Mouse (Mus musculus) spleen, adult 2 months (tissue): Measurements from ENCODE around the gene Iqgap2. TPM values are rescaled to one million over a fixed set of nuclear protein-coding genes. Genes with fewer than 3 reads are reported as not detected.

ENCODE experiments used
- DNase-seq, 2 experiments: peaks; one replicate each; pipeline versions ENCODE4 v3.0.0 to v3.0.0-alpha.2; 2012 to 2021; ENCODE audit warnings: low spot score in 2 of 2, low read depth in 1 of 2
- H3K27ac ChIP-seq: fragments of 200-500 bp; 2 replicates; pipeline ENCODE4 v1.5.1; 2012; ENCODE audit warnings: low read length, inconsistent platforms; ENCODE audit not compliant: insufficient read depth
- H3K27me3 ChIP-seq: fragments of 200-500 bp; 2 replicates; pipeline ENCODE4 v1.6.1; 2012; ENCODE audit warnings: mild to moderate bottlenecking, moderate library complexity, low read length, inconsistent platforms; ENCODE audit not compliant: control insufficient read depth, insufficient read depth
- H3K36me3 ChIP-seq: fragments of 200-500 bp; 2 replicates; pipeline ENCODE4 v1.6.1; 2012; ENCODE audit warnings: mild to moderate bottlenecking, low read length, inconsistent platforms; ENCODE audit not compliant: control insufficient read depth, insufficient read depth
- H3K4me1 ChIP-seq: fragments of 200-500 bp; 2 replicates; pipeline ENCODE4 v1.6.1; 2011; ENCODE audit warnings: inconsistent platforms; ENCODE audit not compliant: control insufficient read depth, insufficient read depth, insufficient read length
- H3K4me3 ChIP-seq: fragments of 200-500 bp; 2 replicates; pipeline ENCODE4 v1.5.1; 2011; ENCODE audit warnings: mild to moderate bottlenecking, inconsistent platforms; ENCODE audit not compliant: insufficient read depth, insufficient read length; ENCODE audit errors: extremely low read depth
- CTCF ChIP-seq: fragments of 200-500 bp; IDR thresholded peaks from 2 replicates; pipeline ENCODE4 v1.5.1; 2011; ENCODE audit warnings: mild to moderate bottlenecking, inconsistent platforms; ENCODE audit not compliant: insufficient read depth, insufficient read length, insufficient replicate concordance; ENCODE audit errors: extremely low read depth
- POLR2A ChIP-seq: fragments of 200-500 bp; IDR thresholded peaks from 2 replicates; pipeline ENCODE4 v1.6.1; 2011; ENCODE audit warnings: low read depth, low read length, inconsistent platforms
- WGBS: fragments of 180-500 bp; shearing (Covaris S2); methylation state at CpG from one replicate; pipeline ENCODE4 v1.1.7; 2018; 5-methylcytosine and 5-hydroxymethylcytosine counted together
- polyA plus RNA-seq: library from polyadenylated mRNA; depleted of rRNA; stranded (reverse); fragments of >200 nt; gene quantifications from 2 replicates; pipeline ENCODE4 v1.2.3, GENCODE M21; 2012

The Iqgap2 gene
- polyA plus RNA-seq, 1 experiment, result 2.1 TPM

DNA sequence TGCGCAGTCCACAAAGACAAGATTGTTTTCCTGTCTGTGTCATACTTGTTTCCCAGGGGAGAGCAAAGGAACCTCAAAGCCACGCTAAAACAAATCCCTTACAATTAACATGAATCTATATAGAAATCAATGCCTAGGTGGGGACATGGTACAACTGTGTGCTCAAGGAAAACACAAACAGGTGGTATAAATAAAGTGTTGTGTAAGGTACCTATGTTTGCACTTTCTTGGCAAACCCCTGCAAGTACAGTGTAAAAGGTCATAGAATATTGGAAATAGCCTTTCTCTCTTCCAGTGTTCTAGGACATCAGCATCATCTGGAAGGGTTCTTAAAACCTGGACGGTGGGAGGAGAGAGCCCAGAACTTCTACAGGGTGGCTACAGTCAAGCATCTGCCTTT lies 7.3 kb downstream of the Iqgap2 start:
- no peaks in the 10 kb centered on the region for H3K36me3 ChIP-seq
- 54% methylated on average over 3 of the region's 3 CpGs for WGBS
- DNase-seq, result no peak
- H3K27me3 ChIP-seq, result no peaks in the 10 kb centered on the region
- no peak for TF ChIP-seq CTCF
- no peak for TF ChIP-seq POLR2A
- H3K4me1 ChIP-seq, result 0 out of 2 replicates have a peak, but pooled peaks cover 2% of the 10 kb centered on the region
- H3K27ac ChIP-seq, result no peak overlapping the region
- H3K4me3 ChIP-seq, result no peak overlapping the region

DNA sequence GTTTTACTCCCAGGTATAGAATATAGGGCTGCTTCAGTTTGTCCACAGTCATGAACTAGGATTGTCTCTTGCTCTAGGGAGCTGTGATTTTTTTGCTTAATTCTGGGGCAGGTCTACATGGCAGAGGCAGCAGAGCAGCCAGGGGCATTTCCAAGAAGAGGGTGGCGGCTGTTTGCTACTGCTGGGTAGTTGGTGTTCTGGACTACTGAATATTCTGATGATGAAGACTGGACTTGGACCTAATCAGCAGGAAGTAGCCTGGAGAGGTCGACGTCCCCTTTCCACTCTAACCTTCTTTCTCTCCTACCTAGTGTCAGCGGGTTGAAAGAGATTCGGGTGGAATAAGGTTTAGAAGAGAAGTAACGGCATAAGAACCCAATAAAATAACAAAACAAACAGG lies 9.7 kb downstream of the Iqgap2 start:
- TF ChIP-seq POLR2A (no peak), CTCF (no peak)
- 83% methylated on average over 6 of the region's 6 CpGs for WGBS
- H3K4me3 ChIP-seq, result no peak overlapping the region
- no peaks in the 10 kb centered on the region for H3K27me3 ChIP-seq
- no peaks in the 10 kb centered on the region for H3K36me3 ChIP-seq
- no peak overlapping the region for H3K27ac ChIP-seq
- 0 out of 2 replicates have a peak, but pooled peaks cover 2% of the 10 kb centered on the region for H3K4me1 ChIP-seq
- DNase-seq, result no peak

DNA sequence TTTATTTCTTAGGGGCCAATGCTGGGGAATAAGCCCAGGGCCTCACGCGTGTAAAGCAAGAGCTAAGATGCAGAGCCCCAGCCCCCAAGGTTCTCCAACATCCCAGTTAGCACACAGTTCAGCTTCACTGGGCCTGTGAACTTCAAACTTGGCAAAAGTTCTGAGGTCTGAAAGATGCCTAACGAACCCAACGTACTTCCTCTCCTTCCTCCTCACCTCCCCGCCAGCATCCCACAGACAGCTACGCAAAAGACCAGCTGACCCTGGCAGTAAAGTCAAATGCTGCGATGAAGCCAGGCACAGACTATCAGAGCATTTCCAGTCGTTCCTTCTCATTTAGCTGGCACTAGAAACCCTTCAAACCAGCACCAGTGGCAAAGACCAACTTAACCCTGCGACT lies 10.3 kb downstream of the Iqgap2 start:
- no peak for DNase-seq
- no peak for TF ChIP-seq CTCF
- TF ChIP-seq POLR2A, result no peak
- Histone ChIP-seq H3K4me3 (no peak overlapping the region), H3K4me1 (0 out of 2 replicates have a peak, but pooled peaks cover 2% of the 10 kb centered on the region), H3K36me3 (no peaks in the 10 kb centered on the region), H3K27ac (no peak overlapping the region), H3K27me3 (no peaks in the 10 kb centered on the region)
- 50% methylated on average over 9 of the region's 9 CpGs for WGBS

DNA sequence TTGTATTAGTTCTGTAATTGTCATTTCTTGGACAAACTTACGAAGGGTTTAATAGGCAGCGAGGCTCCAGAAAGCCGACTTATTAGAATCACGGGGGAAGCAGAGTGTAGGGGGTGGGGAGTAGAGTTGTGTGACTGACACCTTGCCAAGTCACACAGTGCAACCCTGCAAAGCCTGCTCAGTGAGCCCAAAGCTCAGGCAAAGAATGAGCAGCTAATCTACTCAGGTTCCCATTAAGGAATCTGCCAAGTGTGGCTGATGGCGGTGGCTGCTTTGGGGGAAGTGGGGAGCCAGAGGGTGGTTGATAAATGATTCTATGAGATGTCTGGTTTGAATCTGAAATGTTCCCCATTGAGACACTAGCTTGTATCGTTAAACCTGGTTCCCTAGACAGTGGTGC lies 11.1 kb downstream of the Iqgap2 start:
- no peak for TF ChIP-seq POLR2A
- no peak for TF ChIP-seq CTCF
- DNase-seq, result no peak
- Histone ChIP-seq H3K4me1 (0 out of 2 replicates have a peak, but pooled peaks cover 2% of the 10 kb centered on the region), H3K27me3 (no peaks in the 10 kb centered on the region), H3K4me3 (no peak overlapping the region), H3K36me3 (no peaks in the 10 kb centered on the region), H3K27ac (no peak overlapping the region)
- WGBS, result 76% methylated on average over 6 of the region's 6 CpGs

DNA sequence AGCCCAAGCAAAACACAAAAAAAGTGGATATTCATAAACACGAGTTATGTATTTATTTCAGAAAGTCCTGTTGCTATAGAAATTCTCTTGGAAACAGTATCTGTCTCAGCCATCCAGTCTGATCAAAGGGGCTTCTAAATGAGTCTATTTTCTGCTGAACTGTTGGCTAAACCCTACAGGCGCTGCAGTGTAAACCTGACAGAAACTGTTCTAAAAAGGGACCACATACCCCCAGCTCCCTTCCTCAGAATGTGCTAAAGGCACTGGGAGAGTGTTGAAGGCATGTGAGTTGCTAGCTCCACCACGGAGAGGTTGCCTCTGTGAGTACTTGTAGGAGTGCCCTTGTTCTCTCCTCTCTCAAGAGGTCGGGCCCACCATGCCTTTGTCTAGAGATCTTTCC lies 19.7 kb downstream of the Iqgap2 start:
- TF ChIP-seq POLR2A, result no peak
- TF ChIP-seq CTCF, result no peak
- Histone ChIP-seq H3K4me1 (no peaks in the 10 kb centered on the region), H3K36me3 (no peaks in the 10 kb centered on the region), H3K27ac (no peak overlapping the region), H3K27me3 (no peaks in the 10 kb centered on the region), H3K4me3 (no peak overlapping the region)
- DNase-seq, result no peak
- WGBS, result 78% methylated on average over 4 of the region's 4 CpGs

DNA sequence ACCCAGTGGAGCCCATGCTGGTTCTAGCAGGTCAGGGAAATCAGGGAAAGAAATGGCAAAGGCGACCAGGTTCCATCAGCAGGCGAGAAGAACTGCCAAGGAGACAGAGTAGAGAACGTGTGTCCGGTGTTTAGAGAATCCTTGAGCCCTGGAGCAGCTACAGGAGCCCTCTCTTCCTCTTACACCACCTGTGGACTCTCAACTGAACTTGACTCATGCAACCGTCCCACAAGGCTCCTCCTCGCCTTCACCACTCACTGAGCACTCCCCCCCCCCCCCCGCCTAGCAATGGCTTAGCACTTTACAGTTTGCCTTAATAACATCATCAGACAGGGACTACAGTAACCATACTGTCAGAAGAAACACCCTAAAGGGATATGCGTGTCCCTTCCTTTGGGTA lies 21.1 kb downstream of the Iqgap2 start:
- 64% methylated on average over 8 of the region's 8 CpGs for WGBS
- DNase-seq, result no peak
- H3K27me3 ChIP-seq, result no peaks in the 10 kb centered on the region
- H3K36me3 ChIP-seq, result no peaks in the 10 kb centered on the region
- no peak overlapping the region for H3K4me3 ChIP-seq
- H3K27ac ChIP-seq, result no peak overlapping the region
- TF ChIP-seq CTCF (no peak), POLR2A (no peak)
- H3K4me1 ChIP-seq, result no peaks in the 10 kb centered on the region

DNA sequence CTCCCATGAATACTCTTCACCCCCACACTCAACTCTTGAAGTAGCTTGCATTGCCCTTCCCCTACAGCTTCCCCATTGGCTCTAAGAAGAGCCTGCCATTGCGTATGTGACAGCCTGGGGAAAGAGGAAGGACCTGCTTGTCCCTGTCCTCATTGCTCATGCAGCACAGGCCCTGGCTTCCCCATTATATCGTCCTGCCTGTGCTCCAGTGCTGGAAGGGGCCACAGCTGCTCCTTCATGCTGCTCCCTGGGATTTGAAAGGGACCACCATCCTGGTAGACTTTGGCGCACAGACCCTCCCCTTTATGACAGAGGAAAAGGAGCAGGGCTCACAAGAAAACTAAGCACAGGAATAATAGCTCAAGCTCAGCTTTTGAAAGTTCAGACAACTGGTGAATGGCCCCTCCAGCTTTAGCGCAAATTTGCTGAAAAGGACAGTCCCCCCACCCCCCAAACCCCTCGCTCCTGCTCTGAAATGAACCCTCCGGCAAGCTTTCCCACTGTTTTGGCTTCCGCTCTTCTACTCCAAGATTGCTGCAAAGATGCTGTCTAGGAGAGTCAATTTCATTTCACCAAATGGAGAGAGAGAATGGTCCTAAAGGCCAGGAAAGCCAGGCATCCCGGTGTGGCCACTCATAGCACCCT lies 22.7 kb downstream of the Iqgap2 start:
- 77% methylated on average over 8 of the region's 8 CpGs for WGBS

More for the DNA sequence above, 22.7 kb downstream of the Iqgap2 start:
- TF ChIP-seq CTCF (no peak), POLR2A (no peak)
- Histone ChIP-seq H3K27me3 (no peaks in the 10 kb centered on the region), H3K36me3 (no peaks in the 10 kb centered on the region), H3K4me3 (no peak overlapping the region), H3K4me1 (no peaks in the 10 kb centered on the region), H3K27ac (no peak overlapping the region)
- no peak for DNase-seq
